Comparison of ENCODE assay signal across 12 mouse cellular contexts in the genomic region with DNA sequence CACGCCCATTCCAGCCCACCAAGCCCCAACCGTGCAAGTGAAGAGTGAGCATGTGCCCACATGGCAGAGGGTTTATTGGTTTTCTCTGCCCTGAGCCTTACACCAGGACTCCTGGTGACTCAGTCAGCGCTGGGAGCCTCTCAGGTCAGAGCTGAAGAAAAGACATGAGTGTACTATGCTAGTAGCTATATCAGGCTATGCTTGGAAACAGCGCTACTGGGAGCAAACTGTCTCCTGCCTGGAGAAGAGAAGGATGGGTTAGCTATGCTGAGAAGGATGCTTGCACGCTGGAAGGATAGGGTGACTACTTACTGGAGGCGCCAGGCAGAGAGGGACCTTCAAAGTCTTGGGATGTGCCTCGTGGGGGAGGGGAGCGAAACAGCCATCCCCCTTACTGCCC. TPM values are rescaled to one million over a fixed set of nuclear protein-coding genes. Genes with fewer than 3 reads are reported as not detected.
DNase-seq lines count a peak whose midpoint lies in the region; ATAC-seq and TF ChIP-seq lines count a peak whose summit lies in the region.
"Had no signal": no experiment of that assay in that cellular context is flagged by ENCODE, and none has a peak within 500 bp of the region (broad histone marks: within the 10 kb centered on the region; RNA-seq: fewer than 3 reads in every experiment).

No protein-coding gene starts in this region.

- TF ChIP-seq POLR2A in heart, adult 2 months (IDR thresholded peaks at IDR 0.05; ENCODE audit: insufficient read depth, low read depth, low read length) = no peak
- TF ChIP-seq POLR2A in CH12.LX (IDR thresholded peaks at IDR 0.05; ENCODE audit: low read depth, low read length) = no peak

- no peaks in the 10 kb centered on the region for H3K79me2 ChIP-seq in heart, adult 2 months (replicated peaks; ENCODE audit: control insufficient read depth, insufficient read depth, low read length)
- H3K79me2 ChIP-seq in CH12.LX (replicated peaks; ENCODE audit: control insufficient read depth, extremely low read depth, insufficient read depth, poor library complexity, severe bottlenecking) = no peaks in the 10 kb centered on the region

- peaks cover 24% of the 10 kb centered on the region for H3K27me3 ChIP-seq in heart, embryonic 11.5 days (ENCODE audit: control insufficient read depth, insufficient read depth, low read length)
- H3K27me3 ChIP-seq in heart, adult 2 months (ENCODE audit: control insufficient read depth, insufficient read depth, low read length) = no peaks in the 10 kb centered on the region
- peaks cover 36% of the 10 kb centered on the region for H3K27me3 ChIP-seq in CH12.LX (replicated peaks)
- H3K27me3 ChIP-seq in forebrain, embryonic 15.5 days = peaks cover 11% of the 10 kb centered on the region; the same call in 1 of the 2 replicates
- peaks cover 43% of the 10 kb centered on the region for H3K27me3 ChIP-seq in midbrain, embryonic 12.5 days

- TF ChIP-seq CTCF in heart, adult 2 months (IDR thresholded peaks at IDR 0.05) = no peak
- TF ChIP-seq CTCF in CH12.LX (conservative IDR thresholded peaks at IDR 0.05 in 1 of 2, IDR thresholded peaks at IDR 0.05 in 1 of 2; ENCODE audit: low read depth in 2 of 2, low read length in 2 of 2) = no peak

- H3K4me2 ChIP-seq in heart, embryonic 11.5 days = peak overlapping the region; percentile 82
- peak overlapping the region; percentile 87 for H3K4me2 ChIP-seq in CH12.LX (ENCODE audit: insufficient read depth, low read depth, poor library complexity, severe bottlenecking)
- H3K4me2 ChIP-seq in forebrain, embryonic 15.5 days (replicated peaks) = peak overlapping the region; percentile 86
- peak overlapping the region; percentile 63 for H3K4me2 ChIP-seq in midbrain, embryonic 12.5 days (replicated peaks)

- H3K36me3 ChIP-seq in heart, embryonic 11.5 days (ENCODE audit: control insufficient read depth, insufficient read depth, low read length) = no peaks in the 10 kb centered on the region
- H3K36me3 ChIP-seq in heart, adult 2 months (ENCODE audit: control insufficient read depth, insufficient read depth, low read length) = no peaks in the 10 kb centered on the region
- H3K36me3 ChIP-seq in CH12.LX (replicated peaks in 1 of 2; ENCODE audit: control insufficient read depth in 1 of 2, insufficient read depth in 1 of 2, low read length in 1 of 2) = no peaks in the 10 kb centered on the region
- no peaks in the 10 kb centered on the region for H3K36me3 ChIP-seq in forebrain, embryonic 15.5 days
- H3K36me3 ChIP-seq in midbrain, embryonic 12.5 days = no peaks in the 10 kb centered on the region

- peaks cover 3% of the 10 kb centered on the region; the same call in 1 of the 2 replicates for H3K4me1 ChIP-seq in heart, embryonic 11.5 days (ENCODE audit: control insufficient read depth, insufficient read depth, low read length)
- H3K4me1 ChIP-seq in heart, adult 2 months (ENCODE audit: control insufficient read depth, insufficient read depth, low read length) = peaks cover 9% of the 10 kb centered on the region
- peaks cover 6% of the 10 kb centered on the region in 2 experiments for H3K4me1 ChIP-seq in CH12.LX (ENCODE audit: control insufficient read depth in 1 of 2, insufficient read depth in 2 of 2)
- H3K4me1 ChIP-seq in forebrain, embryonic 15.5 days = peaks cover 17% of the 10 kb centered on the region
- peaks cover 16% of the 10 kb centered on the region for H3K4me1 ChIP-seq in midbrain, embryonic 12.5 days

- ATAC-seq in heart, embryonic 11.5 days (replicated peaks; ENCODE audit: insufficient number of reproducible peaks, low FRiP score, low TSS enrichment) = no peak
- peak; percentile 24 for ATAC-seq in forebrain, embryonic 15.5 days (replicated peaks)
- ATAC-seq in midbrain, embryonic 12.5 days (ENCODE audit: low FRiP score, low read depth) = no peak

- no peak overlapping the region for H3K9ac ChIP-seq in heart, embryonic 11.5 days (ENCODE audit: low read depth, low read length)
- no peak overlapping the region for H3K9ac ChIP-seq in heart, adult 2 months (ENCODE audit: low read depth, low read length)
- no peak overlapping the region for H3K9ac ChIP-seq in CH12.LX (ENCODE audit: insufficient read depth, low read depth)
- H3K9ac ChIP-seq in forebrain, embryonic 15.5 days (replicated peaks) = peak overlapping the region; percentile 53
- H3K9ac ChIP-seq in midbrain, embryonic 12.5 days (replicated peaks) = no peak overlapping the region

- H3K27ac ChIP-seq in heart, embryonic 11.5 days (ENCODE audit: low read depth, low read length) = no peak overlapping the region
- H3K27ac ChIP-seq in heart, adult 2 months = no peak overlapping the region
- H3K27ac ChIP-seq in CH12.LX (ENCODE audit: insufficient read depth, low read depth) = no peak overlapping the region
- H3K27ac ChIP-seq in forebrain, embryonic 15.5 days (replicated peaks) = peak overlapping the region; percentile 86
- no peak overlapping the region for H3K27ac ChIP-seq in midbrain, embryonic 12.5 days (replicated peaks)

- no peaks in the 10 kb centered on the region for H3K9me3 ChIP-seq in heart, embryonic 11.5 days (replicated peaks; ENCODE audit: control insufficient read depth, low read length)
- H3K9me3 ChIP-seq in CH12.LX (replicated peaks; ENCODE audit: low read length) = peaks cover 3% of the 10 kb centered on the region
- H3K9me3 ChIP-seq in forebrain, embryonic 15.5 days = no peaks in the 10 kb centered on the region
- no peaks in the 10 kb centered on the region for H3K9me3 ChIP-seq in midbrain, embryonic 12.5 days

- DNase-seq in heart, adult 2 months = no peak
- DNase-seq in CH12.LX (ENCODE audit: extremely low read depth) = no peak
- no peak for DNase-seq in adrenal gland, postnatal 4 days (ENCODE audit: low spot score in 2 of 2)
- no peak for DNase-seq in gastrocnemius, postnatal 10 days
- no peak for DNase-seq in right cerebral cortex, postnatal 25 days
- DNase-seq: adrenal gland, postnatal 25 days; cerebellum, adult 9-11 months; kidney, adult 2 months had no signal

- WGBS in heart, embryonic 11.5 days (ENCODE audit: insufficient replicate concordance) = 40% methylated on average over 8 of the region's 8 CpGs
- WGBS in heart, adult 2 months = 77% methylated on average over 8 of the region's 8 CpGs
- WGBS in forebrain, embryonic 15.5 days = 50% methylated on average over 8 of the region's 8 CpGs
- 44% methylated on average over 8 of the region's 8 CpGs for WGBS in midbrain, embryonic 12.5 days

- in situ Hi-C loops in CH12.LX (cut with MboI; ENCODE audit: low pct_ligation_motif_present, low pct_unique_long_range_greater_than_20kb, low sequenced_read_pairs) = loop anchor here (25.0 kb wide), 1 partner anchor 1327 kb away; the partner anchor contains the start of gene Olfr368

- no peak for TF ChIP-seq RAD21 in CH12.LX (IDR thresholded peaks at IDR 0.05; ENCODE audit: low read depth, low read length)

- TF ChIP-seq EP300 in heart, adult 2 months (IDR thresholded peaks at IDR 0.05; ENCODE audit: insufficient read depth, low read depth, low read length) = no peak
- no peak for TF ChIP-seq EP300 in CH12.LX (IDR thresholded peaks at IDR 0.05; ENCODE audit: low read length)

- intact Hi-C loops in heart, adult 2 months (cut with DNase I) = loop anchor here (5.0 kb wide), 1 partner anchor 127 kb away; the partner anchor contains the start of genes Mrrf and Rbm18

- dilution Hi-C loops in CH12.LX (cut with MboI; ENCODE audit: extremely low pct_ligation_motif_present, extremely low pct_unique_long_range_greater_than_20kb, low sequenced_read_pairs) = no loop called here

- H3K4me3 ChIP-seq in heart, embryonic 11.5 days (ENCODE audit: low read depth, low read length) = peak overlapping the region; percentile 54; the same call in 1 of the 2 replicates
- no peak overlapping the region for H3K4me3 ChIP-seq in heart, adult 2 months
- no peak overlapping the region for H3K4me3 ChIP-seq in CH12.LX (replicated peaks in 1 of 3; ENCODE audit: low read depth in 2 of 3, low read length in 2 of 3, poor library complexity in 1 of 3)
- peak overlapping the region; percentile 47 for H3K4me3 ChIP-seq in forebrain, embryonic 15.5 days
- peak overlapping the region; percentile 47; the same call in 1 of the 2 replicates for H3K4me3 ChIP-seq in midbrain, embryonic 12.5 days

RNA-seq across cellular contexts. Expression of gene Ttll11, which starts 30.9 kb away (rescaled TPM):
- polyA plus RNA-seq in heart, embryonic 11.5 days (2014; fragmentation: Nextera tagmentation; extraction: Ambion mirVana) = 0.34 and 0.79 TPM in 2 replicates
- total RNA-seq in heart, adult 2 months (2021) = 1 to 10 TPM; 1.5 to 2.2 TPM
- 1.2 and 2.8 TPM in 2 replicates for polyA plus RNA-seq in heart, adult 2 months (2012; rRNA removed)
- total RNA-seq in CH12.LX (2012; rRNA removed) (0.04 and 0.21 TPM in 2 replicates), CH12.LX (2014; rRNA removed) (0.11 TPM in 1 of 2 replicates, not detected in the other)
- polyA plus RNA-seq in CH12.LX (2012; ENCODE audit: insufficient read length, low read depth) = 0.31 TPM in 1 of 2 replicates, not detected in the other
- polyA plus RNA-seq in forebrain, embryonic 15.5 days (2015; fragmentation: Nextera tagmentation; extraction: Ambion mirVana) = 2.7 and 3.0 TPM in 2 replicates
- 4.2 and 5.0 TPM in 2 replicates for polyA plus RNA-seq in midbrain, embryonic 12.5 days (2016; fragmentation: Nextera tagmentation; extraction: Ambion mirVana)
- 1 to 10 TPM; 2.9 to 4.0 TPM for total RNA-seq in adrenal gland, postnatal 4 days (2021)
- 1 to 10 TPM; 3.0 TPM for total RNA-seq in gastrocnemius, postnatal 10 days (2021)

RNA-seq across cellular contexts. Expression of gene Ndufa8, which starts 38.6 kb away (rescaled TPM):
- polyA plus RNA-seq in heart, embryonic 11.5 days (2014; fragmentation: Nextera tagmentation; extraction: Ambion mirVana) = 367 and 380 TPM in 2 replicates
- total RNA-seq in heart, adult 2 months (2021) = 100 to 1,000 TPM; 605 to 690 TPM
- 406 and 431 TPM in 2 replicates for polyA plus RNA-seq in heart, adult 2 months (2012; rRNA removed)
- total RNA-seq in CH12.LX (2012; rRNA removed) (119 and 121 TPM in 2 replicates), CH12.LX (2014; rRNA removed) (111 and 124 TPM in 2 replicates)
- 179 and 203 TPM in 2 replicates for polyA plus RNA-seq in CH12.LX (2012; ENCODE audit: insufficient read length, low read depth)
- polyA plus RNA-seq in forebrain, embryonic 15.5 days (2015; fragmentation: Nextera tagmentation; extraction: Ambion mirVana) = 259 and 263 TPM in 2 replicates
- polyA plus RNA-seq in midbrain, embryonic 12.5 days (2016; fragmentation: Nextera tagmentation; extraction: Ambion mirVana) = 161 and 178 TPM in 2 replicates
- 100 to 1,000 TPM; 184 to 196 TPM for total RNA-seq in adrenal gland, postnatal 4 days (2021)
- total RNA-seq in gastrocnemius, postnatal 10 days (2021) = 100 to 1,000 TPM; 278 to 336 TPM

RNA-seq across cellular contexts. Expression of gene Morn5, which starts 38.7 kb away (rescaled TPM):
- 0.23 TPM in 1 of 2 replicates, not detected in the other for polyA plus RNA-seq in heart, embryonic 11.5 days (2014; fragmentation: Nextera tagmentation; extraction: Ambion mirVana)
- total RNA-seq in heart, adult 2 months (2021) = not detected
- polyA plus RNA-seq in heart, adult 2 months (2012; rRNA removed) = 0.61 and 0.73 TPM in 2 replicates
- total RNA-seq in CH12.LX (2012; rRNA removed) (0.21 TPM in 1 of 2 replicates, not detected in the other), CH12.LX (2014; rRNA removed) (0.38 TPM in 1 of 2 replicates, not detected in the other)
- polyA plus RNA-seq in CH12.LX (2012; ENCODE audit: insufficient read length, low read depth) = not detected in 2 replicates
- 1.7 and 2.5 TPM in 2 replicates for polyA plus RNA-seq in forebrain, embryonic 15.5 days (2015; fragmentation: Nextera tagmentation; extraction: Ambion mirVana)
- polyA plus RNA-seq in midbrain, embryonic 12.5 days (2016; fragmentation: Nextera tagmentation; extraction: Ambion mirVana) = 1.1 and 1.3 TPM in 2 replicates
- total RNA-seq in adrenal gland, postnatal 4 days (2021) = not detected
- not detected for total RNA-seq in gastrocnemius, postnatal 10 days (2021)
- total RNA-seq: adrenal gland, postnatal 25 days; megakaryocyte progenitor cell, adult 5-6 weeks had no signal

Comparison
In these comparisons a context has a peak if more than half of its experiments do, and no peak if none do; other contexts are left out.
1. H3K4me3 ChIP-seq: peak in heart, embryonic 11.5 days (single experiment), forebrain, embryonic 15.5 days (single experiment) and midbrain, embryonic 12.5 days (single experiment); none in heart, adult 2 months (single experiment) and CH12.LX (0 of 3).
2. Peak in every context shown above with its lines, with median percentiles within 50 percentile points of each other: H3K4me2 ChIP-seq.